Mouse (Mus musculus) fat pad, adult 2 months (tissue): ENCODE results near the gene Slc29a3.
"Not testable (repeated sequence)": the region's sequence is repeated elsewhere in the genome, so short reads cannot be mapped to it uniquely, and the experiment has no call there.

Source experiments
- DNase-seq: peaks from one replicate; pipeline ENCODE4 v3.0.0-alpha.2; 2011; ENCODE audit warnings: low read depth, low spot score; ENCODE audit errors: extremely low read depth

Slc29a3 gene

DNA sequence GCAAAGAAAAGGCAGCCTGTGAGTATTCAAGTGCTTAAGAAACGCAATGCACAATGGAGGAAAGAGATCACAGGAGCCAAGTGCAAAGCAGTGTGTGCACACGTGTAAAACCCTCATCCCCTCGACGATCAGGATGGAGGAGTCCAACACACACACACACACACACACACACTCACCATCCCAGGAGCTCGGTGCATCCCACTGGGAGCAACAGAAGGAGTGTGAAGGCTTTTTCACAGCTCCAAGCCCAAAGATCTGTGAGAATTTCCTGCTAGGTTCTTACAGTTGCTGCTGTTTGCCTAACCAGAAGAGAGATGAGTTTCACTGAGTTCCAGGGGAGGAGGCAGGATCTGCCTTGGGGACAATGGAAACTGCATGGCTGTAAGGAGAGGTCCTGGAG lies 20.9 kb downstream of the Slc29a3 start:
- no peak for DNase-seq

GRCm38 (mm10) chr10:60727301-60727700 lies 25.3 kb downstream of the Slc29a3 start:
- DNase-seq = no peak

DNA sequence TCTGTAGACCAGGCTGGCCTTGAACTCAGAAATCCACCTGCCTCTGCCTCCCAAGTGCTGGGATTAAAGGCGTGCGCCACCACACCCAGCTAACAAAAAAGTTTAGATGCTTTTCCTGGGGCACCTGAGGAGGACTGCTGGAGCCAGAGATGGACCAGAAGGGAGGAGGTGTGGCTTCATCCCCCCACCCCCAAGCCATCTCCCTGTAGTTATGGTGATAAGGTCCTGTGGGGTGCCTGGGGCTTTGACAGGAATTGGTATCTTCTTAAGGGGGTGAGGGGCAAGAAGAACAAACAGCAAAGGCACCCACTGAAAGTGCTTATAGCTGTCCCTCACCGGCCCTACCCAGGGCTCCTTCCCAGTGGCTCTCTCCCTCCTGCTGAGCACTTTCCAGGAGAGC lies 25.7 kb downstream of the Slc29a3 start:
- DNase-seq = no peak

DNA sequence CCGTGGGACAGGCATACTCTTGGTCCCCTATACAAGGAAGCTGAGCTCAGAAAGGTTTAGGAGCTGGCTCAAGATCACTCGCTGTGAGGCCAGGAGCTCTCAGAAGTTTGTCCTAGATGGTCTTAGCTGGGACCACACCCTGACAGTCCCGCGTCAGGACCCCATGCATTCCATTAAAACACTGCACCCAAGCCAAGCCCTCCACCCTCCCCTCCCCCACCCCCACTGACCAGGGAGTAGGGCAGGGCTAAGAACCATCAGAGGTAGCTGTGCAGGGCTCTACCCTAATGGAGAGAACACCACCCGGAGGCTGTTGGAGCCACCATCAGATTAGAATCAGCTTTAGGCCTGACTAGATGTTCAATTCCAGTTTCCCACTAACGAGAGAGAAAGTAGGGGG lies 28.1 kb downstream of the Slc29a3 start:
- no peak for DNase-seq

DNA sequence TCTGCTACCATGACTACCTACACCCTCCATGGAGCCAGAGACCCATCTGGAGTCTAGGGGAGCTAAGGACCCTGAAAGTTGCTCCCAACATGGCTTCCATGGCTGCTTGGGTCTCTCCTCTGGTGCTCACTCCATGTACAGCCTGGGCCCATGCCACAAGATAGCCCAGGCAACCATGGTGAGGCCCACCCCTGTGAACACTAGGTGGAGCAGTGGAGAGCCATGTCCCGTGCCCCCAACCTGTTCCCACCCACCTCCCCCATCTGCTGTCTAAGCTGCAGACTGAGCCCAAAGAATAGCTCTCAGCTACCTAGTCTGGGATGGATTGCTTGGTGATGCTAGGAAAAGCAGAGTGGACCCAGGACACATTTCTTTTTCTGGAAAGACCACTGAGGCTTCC lies 29.2 kb downstream of the Slc29a3 start:
- DNase-seq = no peak

- DNase-seq = no peak
Measured at GRCm38 (mm10) chr10:60721640-60722039, 31.0 kb downstream of the Slc29a3 start.

- DNase-seq = no peak
Measured at GRCm38 (mm10) chr10:60720461-60720860, 32.1 kb downstream of the Slc29a3 start.

DNA sequence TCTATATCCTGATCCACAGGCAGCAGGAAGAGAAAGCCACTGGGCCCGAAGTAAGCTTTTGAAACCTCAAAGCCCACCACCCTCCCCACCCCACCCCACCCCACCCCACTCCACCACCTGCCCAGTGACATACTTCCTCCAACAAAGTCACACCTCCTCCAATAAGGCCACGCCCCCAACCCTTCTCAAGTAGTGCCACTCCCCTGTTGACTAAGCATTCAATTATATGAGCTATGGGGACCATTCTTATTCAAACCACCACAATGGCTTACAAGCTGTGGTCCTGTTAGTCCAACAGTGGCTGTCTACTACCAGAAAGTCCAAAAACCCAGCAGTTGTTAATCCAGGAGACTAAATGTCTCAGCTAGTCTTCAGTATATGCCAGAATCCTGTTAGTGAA lies 34.1 kb downstream of the Slc29a3 start:
- DNase-seq = no peak

- DNase-seq = no peak
Measured at GRCm38 (mm10) chr10:60716449-60716848, 36.1 kb downstream of the Slc29a3 start.

GRCm38 (mm10) chr10:60712299-60712698 lies 40.3 kb downstream of the Slc29a3 start:
- DNase-seq = not testable (repeated sequence)

- DNase-seq = no peak
Measured at GRCm38 (mm10) chr10:60708837-60709236, 43.8 kb downstream of the Slc29a3 start.

DNA sequence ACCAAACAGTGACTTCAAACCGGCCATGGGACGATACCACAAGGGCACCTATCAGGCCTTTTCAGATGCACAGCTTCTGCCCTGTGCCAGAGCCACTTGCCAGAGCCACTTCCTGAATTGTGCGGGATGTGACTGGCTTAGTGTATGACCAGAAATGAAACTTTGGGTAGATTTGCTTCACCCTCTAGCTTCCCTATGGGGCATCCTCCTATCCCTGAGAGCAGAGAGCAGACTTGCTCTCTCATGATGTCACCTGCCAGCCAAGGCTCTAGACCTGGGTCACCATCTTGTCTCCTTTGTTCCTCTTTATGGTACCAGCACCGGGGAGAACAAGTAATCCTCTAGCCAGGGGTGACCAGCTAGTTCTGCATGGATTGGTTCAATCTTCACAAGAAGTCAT lies 46.3 kb downstream of the Slc29a3 start:
- DNase-seq = no peak

DNA sequence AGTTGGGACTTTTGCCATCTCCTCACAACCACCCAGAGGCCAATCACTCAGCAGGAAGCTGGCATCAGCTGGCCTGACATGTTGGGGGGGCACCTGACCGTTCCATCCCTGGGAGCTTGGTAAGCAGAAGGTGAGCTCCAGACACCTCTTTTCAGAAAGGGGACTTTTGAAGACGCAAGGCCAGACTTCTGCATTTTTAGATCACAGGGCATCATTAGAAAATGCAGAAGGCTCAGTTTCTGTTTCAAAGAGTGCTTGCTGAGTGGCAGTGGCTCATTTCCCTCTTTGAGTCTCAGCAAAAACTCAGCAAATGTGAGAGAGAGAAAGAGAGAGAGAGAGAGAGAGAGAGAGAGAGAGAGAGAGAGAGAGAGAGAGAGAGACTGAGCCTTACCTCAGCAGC lies 47.5 kb downstream of the Slc29a3 start:
- no peak for DNase-seq

DNA sequence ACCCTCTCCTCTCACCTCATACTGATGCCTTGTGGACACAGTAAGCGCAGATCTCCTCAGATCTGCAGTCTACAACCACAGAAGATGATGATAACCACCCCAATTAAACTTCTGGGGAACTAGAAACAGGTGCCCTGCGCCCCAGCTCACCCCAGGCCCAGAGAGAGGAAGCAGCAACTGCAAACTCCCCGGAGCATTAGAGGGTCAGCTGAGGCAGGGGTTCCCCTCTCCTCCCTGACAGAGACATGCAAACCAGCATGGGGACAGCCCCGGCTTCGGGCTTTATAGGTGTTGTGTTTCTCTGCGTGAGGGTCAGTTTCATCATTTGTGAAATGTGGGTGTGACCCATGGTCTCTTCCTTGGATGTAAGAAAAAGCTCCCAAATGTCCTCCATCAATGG lies 54.8 kb downstream of the Slc29a3 start:
- DNase-seq = no peak

GRCm38 (mm10) chr10:60696975-60697374 lies 55.6 kb downstream of the Slc29a3 start:
- DNase-seq = no peak

DNA sequence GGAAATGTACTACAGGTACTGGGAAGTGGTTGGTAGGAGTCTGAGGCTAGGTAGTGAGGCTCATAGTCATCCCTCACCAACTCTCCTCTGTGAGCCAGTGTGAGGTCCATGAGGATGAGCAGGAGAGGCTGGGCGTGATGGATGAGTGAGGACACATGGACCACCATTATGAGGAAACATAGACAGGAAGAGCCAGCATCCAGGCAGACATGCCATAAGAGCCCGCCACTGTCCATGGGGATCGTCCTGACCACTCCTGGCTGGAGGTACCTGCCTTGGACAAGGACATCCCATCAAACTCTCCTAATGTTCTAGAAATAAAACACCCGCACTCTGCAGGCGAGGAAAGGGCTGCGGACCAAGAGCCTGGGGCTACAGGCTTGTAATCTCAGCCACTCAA lies 56.2 kb downstream of the Slc29a3 start, which contains the start of gene Cdh23:
Cdh23 (minus strand) TSS at position 101 of the 400 bp plus-strand sequence.
- no peak for DNase-seq

GRCm38 (mm10) chr10:60691671-60692390 lies 60.8 kb downstream of the Slc29a3 start:
- no peak for DNase-seq

GRCm38 (mm10) chr10:60690960-60691359 lies 61.6 kb downstream of the Slc29a3 start:
- DNase-seq = no peak

GRCm38 (mm10) chr10:60689396-60689795 lies 63.2 kb downstream of the Slc29a3 start:
- no peak for DNase-seq

GRCm38 (mm10) chr10:60687011-60687776 lies 65.4 kb downstream of the Slc29a3 start:
- DNase-seq = no peak

DNA sequence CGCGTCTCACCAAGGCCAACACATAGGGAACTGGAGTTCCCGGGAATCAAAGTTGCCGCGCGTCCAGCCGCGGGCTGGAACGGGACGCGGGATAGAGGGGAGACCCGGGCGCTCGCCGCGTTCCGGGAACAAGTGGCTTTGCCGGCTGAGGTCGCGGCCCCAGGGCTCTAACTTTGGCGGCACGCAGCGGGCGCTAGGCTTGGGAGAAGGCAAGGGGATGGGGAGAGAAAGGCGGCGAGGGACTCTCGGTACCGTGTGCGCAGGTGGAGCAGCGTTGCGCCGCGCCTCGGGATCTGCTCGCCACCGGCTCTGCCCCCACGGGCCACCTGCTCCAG lies 66.0 kb downstream of the Slc29a3 start:
- DNase-seq = no peak
